Mouse (Mus musculus) left cerebral cortex, postnatal 25 days (tissue): Measurements from ENCODE around the gene Tent4a. TPM values are rescaled to one million over a fixed set of nuclear protein-coding genes. Genes with fewer than 3 reads are reported as not detected.
A peak's percentile ranks its signal among the peaks of the same experiment; 100 is the strongest.
"Not testable (repeated sequence)": the region's sequence is repeated elsewhere in the genome, so short reads cannot be mapped to it uniquely, and the experiment has no call there.

Experiments used
- DNase-seq, 2 experiments: peaks; one replicate each; pipeline ENCODE4 v3.0.0; 2022; ENCODE audit warnings: low spot score in 2 of 2, mixed read lengths in 1 of 2
- intact Hi-C: fragments of 180-260 bp; cut with DNase I; formaldehyde crosslinking; loops from one replicate; pipeline ENCODE4 v1.15.1; 2025
- total RNA-seq, 2 experiments: library from RNA; stranded (reverse); gene quantifications; 2 replicates each; pipeline ENCODE4 v1.2.3; 2021

Tent4a gene
- 10 to 100 TPM; 40.4 to 42.2 TPM for total RNA-seq

- intact Hi-C loops = loop anchor here (2.0 kb wide), 1 partner anchor 51 kb away; no protein-coding TSS in a partner anchor
- DNase-seq = no peak
These were observed at the start of gene Tent4a for GRCm38 (mm10) chr13:69534334-69534653. Gene Tent4a, minus strand, starts transcription at chr13:69534617.

- intact Hi-C loops = no loop called here
- DNase-seq = no peak
These were observed 49.2 kb upstream of the Tent4a start for GRCm38 (mm10) chr13:69583591-69583990.

GRCm38 (mm10) chr13:69582411-69582810, 48.0 kb upstream of the Tent4a start:
- DNase-seq = no peak
- intact Hi-C loops = no loop called here

- intact Hi-C loops = no loop called here
- DNase-seq = no peak
These were observed 42.9 kb upstream of the Tent4a start for GRCm38 (mm10) chr13:69577181-69577834.

- intact Hi-C loops = no loop called here
- no peak for DNase-seq
These were observed 42.3 kb upstream of the Tent4a start for GRCm38 (mm10) chr13:69576676-69577075.

- DNase-seq = no peak
- intact Hi-C loops = no loop called here
These were observed 38.2 kb upstream of the Tent4a start for GRCm38 (mm10) chr13:69572594-69572993.

GRCm38 (mm10) chr13:69569201-69569600, 34.8 kb upstream of the Tent4a start:
- intact Hi-C loops = no loop called here
- no peak for DNase-seq

GRCm38 (mm10) chr13:69565401-69565800, 31.0 kb upstream of the Tent4a start:
- intact Hi-C loops, DNase-seq: not testable (repeated sequence)

- no peak for DNase-seq
- intact Hi-C loops = no loop called here
These were observed 30.2 kb upstream of the Tent4a start for GRCm38 (mm10) chr13:69564573-69564972.

GRCm38 (mm10) chr13:69563905-69564304, 29.5 kb upstream of the Tent4a start:
- intact Hi-C loops = loop anchor here (2.0 kb wide), 1 partner anchor 47 kb away; the partner anchor contains the start of gene Srd5a1
- no peak for DNase-seq

- DNase-seq = no peak
- intact Hi-C loops = loop anchor here (2.0 kb wide), 1 partner anchor 48 kb away; the partner anchor contains the start of gene Srd5a1
These were observed 28.5 kb upstream of the Tent4a start for GRCm38 (mm10) chr13:69562654-69563574.

GRCm38 (mm10) chr13:69562004-69562403, 27.6 kb upstream of the Tent4a start:
- peak in 1 of 2 experiments; percentile 70 for DNase-seq
- intact Hi-C loops = loop anchor here (2.0 kb wide), 1 partner anchor 49 kb away; the partner anchor contains the start of gene Srd5a1

- intact Hi-C loops = no loop called here
- DNase-seq = no peak
These were observed 25.0 kb upstream of the Tent4a start for GRCm38 (mm10) chr13:69559291-69559961.

- intact Hi-C loops = no loop called here
These were observed 23.8 kb upstream of the Tent4a start for GRCm38 (mm10) chr13:69558098-69558660.

GRCm38 (mm10) chr13:69556728-69557127, 22.3 kb upstream of the Tent4a start:
- intact Hi-C loops = no loop called here
- no peak for DNase-seq

More at GRCm38 (mm10) chr13:69558098-69558660, 23.8 kb upstream of the Tent4a start:
- no peak for DNase-seq

GRCm38 (mm10) chr13:69555957-69556482, 21.6 kb upstream of the Tent4a start:
- DNase-seq = no peak
- intact Hi-C loops = no loop called here

GRCm38 (mm10) chr13:69555045-69555444, 20.6 kb upstream of the Tent4a start:
- intact Hi-C loops = no loop called here
- DNase-seq = no peak

GRCm38 (mm10) chr13:69554255-69554654, 19.8 kb upstream of the Tent4a start:
- DNase-seq = no peak
- intact Hi-C loops = no loop called here

- intact Hi-C loops = loop anchor here (2.0 kb wide), 1 partner anchor 102 kb away; no protein-coding TSS in a partner anchor
- no peak for DNase-seq
These were observed 18.6 kb upstream of the Tent4a start for GRCm38 (mm10) chr13:69553024-69553423.
